Mouse (Mus musculus): ENCODE measurements around the gene Map3k6.
A peak's percentile ranks its signal among the peaks of the same experiment; 100 is the strongest.

Map3k6 gene

GRCm38 (mm10) chr4:133285950-133286349 is 45.3 kb downstream of the Map3k6 start:
- no peak for DNase-seq

- no peak for DNase-seq
These were observed 46.0 kb downstream of the Map3k6 start for GRCm38 (mm10) chr4:133286476-133287077.

GRCm38 (mm10) chr4:133291255-133291654 is 50.6 kb downstream of the Map3k6 start:
- DNase-seq = no peak

- DNase-seq = no peak
These were observed 51.8 kb downstream of the Map3k6 start for GRCm38 (mm10) chr4:133292405-133292804.

GRCm38 (mm10) chr4:133292901-133293843 is 52.6 kb downstream of the Map3k6 start:
- DNase-seq = peak; percentile 89

- DNase-seq = peak; percentile 81
These were observed 53.5 kb downstream of the Map3k6 start for GRCm38 (mm10) chr4:133294084-133294483.

GRCm38 (mm10) chr4:133297360-133297759 is 56.7 kb downstream of the Map3k6 start:
- no peak for DNase-seq

- peak; percentile 96 for DNase-seq
These were observed 57.2 kb downstream of the Map3k6 start for GRCm38 (mm10) chr4:133297801-133298238.

- peak; percentile 93 for DNase-seq
These were observed 58.1 kb downstream of the Map3k6 start for GRCm38 (mm10) chr4:133298516-133299365.

GRCm38 (mm10) chr4:133299701-133300100 is 59.1 kb downstream of the Map3k6 start:
- peak; percentile 90 for DNase-seq

GRCm38 (mm10) chr4:133300421-133300820 is 59.8 kb downstream of the Map3k6 start:
- no peak for DNase-seq

- peak; percentile 95 for DNase-seq
These were observed 61.2 kb downstream of the Map3k6 start for GRCm38 (mm10) chr4:133301802-133302201.
